Mouse (Mus musculus) liver, adult 2 months (tissue): ENCODE measurements around the gene Rftn2. TPM values are rescaled to one million over a fixed set of nuclear protein-coding genes. Genes with fewer than 3 reads are reported as not detected.

ENCODE experiments used
- DNase-seq: peaks from one replicate; pipeline ENCODE4 v3.0.0-alpha.2; 2011; ENCODE audit warnings: low read depth, low spot score; ENCODE audit errors: extremely low read depth
- H3K27ac ChIP-seq: fragments of 200-500 bp; replicated peaks from 2 replicates; pipeline ENCODE4 v1.5.1; 2012; ENCODE audit warnings: low read depth, mild to moderate bottlenecking, control low read depth, inconsistent platforms, low read length; ENCODE audit not compliant: insufficient read depth
- H3K27me3 ChIP-seq: fragments of 200-500 bp; 2 replicates; pipeline ENCODE4 v1.6.1; 2012; ENCODE audit warnings: mild to moderate bottlenecking, moderate library complexity, low read length, inconsistent platforms; ENCODE audit not compliant: control insufficient read depth, insufficient read depth
- H3K36me3 ChIP-seq: fragments of 200-500 bp; 2 replicates; pipeline ENCODE4 v1.6.1; 2012; ENCODE audit warnings: low read length, inconsistent platforms; ENCODE audit not compliant: control insufficient read depth, insufficient read depth
- H3K4me1 ChIP-seq: fragments of 200-500 bp; 2 replicates; pipeline ENCODE4 v1.6.1; 2011; ENCODE audit warnings: low read length; ENCODE audit not compliant: control insufficient read depth, insufficient read depth
- H3K4me3 ChIP-seq: fragments of 200-500 bp; 2 replicates; pipeline ENCODE4 v1.5.1; 2011; ENCODE audit warnings: low read depth, mild to moderate bottlenecking, control low read depth, low read length, moderate library complexity; ENCODE audit not compliant: insufficient read depth
- H3K79me2 ChIP-seq: fragments of 200-500 bp; 2 replicates; pipeline ENCODE4 v1.6.1; 2012; ENCODE audit warnings: inconsistent platforms, mild to moderate bottlenecking, low read length, moderate library complexity; ENCODE audit not compliant: control insufficient read depth, insufficient read depth
- H3K9ac ChIP-seq: fragments of 200-500 bp; 2 replicates; pipeline ENCODE4 v1.6.1; 2012; ENCODE audit warnings: low read depth, mild to moderate bottlenecking, control low read depth, inconsistent platforms, low read length
- CTCF ChIP-seq: fragments of 200-500 bp; IDR thresholded peaks from 2 replicates; pipeline ENCODE4 v1.5.1; 2011; ENCODE audit warnings: low read depth, low read length, control low read depth
- POLR2A ChIP-seq: fragments of 200-500 bp; IDR thresholded peaks from 2 replicates; pipeline ENCODE4 v1.6.1; 2011; ENCODE audit warnings: low read length, control low read depth; ENCODE audit not compliant: insufficient read depth; ENCODE audit errors: extremely low read depth
- WGBS: fragments of 180-500 bp; shearing (Covaris S2); methylation state at CpG from one replicate; pipeline ENCODE4 v1.1.7; 2018; 5-methylcytosine and 5-hydroxymethylcytosine counted together
- polyA plus RNA-seq: library from polyadenylated mRNA; depleted of rRNA; stranded (reverse); fragments of >200 nt; gene quantifications from 2 replicates; pipeline ENCODE4 v1.2.3, GENCODE M21; 2012; rRNA removed
- total RNA-seq: library from RNA; depleted of rRNA; stranded (reverse); fragments of >200 nt; gene quantifications from 2 replicates; pipeline ENCODE4 v1.2.3, GENCODE M21; 2014; rRNA removed

Gene Rftn2
- total and polyA plus RNA-seq, 2 experiments, result 0.29 to 0.37 TPM

GRCm38 (mm10) chr1:55123561-55123960 lies 103.0 kb downstream of the Rftn2 start:
- no peak for DNase-seq
- Histone ChIP-seq H3K4me3 (no peak overlapping the region), H3K79me2 (no peaks in the 10 kb centered on the region), H3K9ac (no peak overlapping the region), H3K4me1 (no peaks in the 10 kb centered on the region), H3K36me3 (no peaks in the 10 kb centered on the region), H3K27ac (no peak overlapping the region), H3K27me3 (no peaks in the 10 kb centered on the region)
- TF ChIP-seq CTCF (no peak), POLR2A (no peak)
- 83% methylated on average over 2 of the region's 2 CpGs for WGBS

DNA sequence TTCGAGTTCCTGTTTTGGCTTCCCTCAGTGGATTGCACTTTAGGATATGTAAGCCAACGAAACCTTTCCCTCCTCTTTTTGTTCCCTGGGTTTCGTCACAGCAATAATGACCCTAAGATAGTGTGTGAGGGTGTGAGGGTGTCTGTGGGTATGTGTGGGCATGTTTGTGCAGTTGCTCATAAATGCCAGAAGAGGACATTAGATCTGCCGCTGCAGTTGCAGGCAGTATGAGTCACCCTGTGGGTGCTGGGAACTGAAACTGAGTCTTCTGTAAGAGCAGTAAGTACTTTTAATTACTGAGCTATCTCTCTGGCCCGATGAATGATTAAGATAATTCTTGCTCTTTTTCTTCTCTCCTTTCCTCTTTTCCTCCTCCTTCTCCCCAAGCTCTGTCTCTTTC lies 103.5 kb downstream of the Rftn2 start:
- Histone ChIP-seq H3K36me3 (no peaks in the 10 kb centered on the region), H3K79me2 (no peaks in the 10 kb centered on the region), H3K9ac (no peak overlapping the region), H3K4me3 (no peak overlapping the region), H3K4me1 (no peaks in the 10 kb centered on the region), H3K27me3 (no peaks in the 10 kb centered on the region), H3K27ac (no peak overlapping the region)
- WGBS, result 92% methylated on average over 5 of the region's 5 CpGs
- no peak for DNase-seq
- no peak for TF ChIP-seq CTCF
- TF ChIP-seq POLR2A, result no peak

Other genes with a start within 250 kb of the Rftn2 start
- 73.8 and 89.0 TPM in 2 replicates for gene Sf3b1, start 199.3 kb downstream of the Rftn2 start, total RNA-seq
- gene Sf3b1, start 199.3 kb downstream of the Rftn2 start, polyA plus RNA-seq, result 11.0 and 13.6 TPM in 2 replicates
- gene Coq10b, start 174.0 kb downstream of the Rftn2 start, total RNA-seq, result 43.4 and 63.2 TPM in 2 replicates
- gene Coq10b, start 174.0 kb downstream of the Rftn2 start, polyA plus RNA-seq, result 6.3 and 7.8 TPM in 2 replicates
- 194 and 259 TPM in 2 replicates for gene Hspe1, start 138.7 kb downstream of the Rftn2 start, total RNA-seq
- gene Hspe1, start 138.7 kb downstream of the Rftn2 start, polyA plus RNA-seq, result 29.5 and 41.5 TPM in 2 replicates
- 262 and 301 TPM in 2 replicates for gene Hspd1, start 138.5 kb downstream of the Rftn2 start, total RNA-seq
- gene Hspd1, start 138.5 kb downstream of the Rftn2 start, polyA plus RNA-seq, result 52.3 and 59.2 TPM in 2 replicates
- 25.7 and 27.8 TPM in 2 replicates for gene Mob4, start 95.6 kb downstream of the Rftn2 start, total RNA-seq
- 5.6 and 6.1 TPM in 2 replicates for gene Mob4, start 95.6 kb downstream of the Rftn2 start, polyA plus RNA-seq
- gene Mars2, start 10.4 kb upstream of the Rftn2 start, total RNA-seq, result 1.0 TPM in 2 replicates
- 0.67 and 0.75 TPM in 2 replicates for gene Mars2, start 10.4 kb upstream of the Rftn2 start, polyA plus RNA-seq
- 0.20 TPM in 1 of 2 replicates, not detected in the other for gene Boll, start 136.7 kb upstream of the Rftn2 start, total RNA-seq
- not detected in 2 replicates for gene Boll, start 136.7 kb upstream of the Rftn2 start, polyA plus RNA-seq
- 0.60 and 0.65 TPM in 2 replicates for gene Plcl1, start 179.1 kb upstream of the Rftn2 start, total RNA-seq
- gene Plcl1, start 179.1 kb upstream of the Rftn2 start, polyA plus RNA-seq, result 0.04 and 0.09 TPM in 2 replicates